Mouse (Mus musculus) spleen, adult 2 months (tissue): ENCODE measurements around the gene Ccdc114. TPM values are rescaled to one million over a fixed set of nuclear protein-coding genes. Genes with fewer than 3 reads are reported as not detected.
"Not testable (repeated sequence)": the region's sequence is repeated elsewhere in the genome, so short reads cannot be mapped to it uniquely, and the experiment has no call there.

ENCODE experiments used
- DNase-seq, 2 experiments: peaks; one replicate each; pipeline versions ENCODE4 v3.0.0 to v3.0.0-alpha.2; 2012 to 2021; ENCODE audit warnings: low spot score in 2 of 2, low read depth in 1 of 2
- H3K27ac ChIP-seq: fragments of 200-500 bp; 2 replicates; pipeline ENCODE4 v1.5.1; 2012; ENCODE audit warnings: low read length, inconsistent platforms; ENCODE audit not compliant: insufficient read depth
- H3K27me3 ChIP-seq: fragments of 200-500 bp; 2 replicates; pipeline ENCODE4 v1.6.1; 2012; ENCODE audit warnings: mild to moderate bottlenecking, moderate library complexity, low read length, inconsistent platforms; ENCODE audit not compliant: control insufficient read depth, insufficient read depth
- H3K36me3 ChIP-seq: fragments of 200-500 bp; 2 replicates; pipeline ENCODE4 v1.6.1; 2012; ENCODE audit warnings: mild to moderate bottlenecking, low read length, inconsistent platforms; ENCODE audit not compliant: control insufficient read depth, insufficient read depth
- H3K4me1 ChIP-seq: fragments of 200-500 bp; 2 replicates; pipeline ENCODE4 v1.6.1; 2011; ENCODE audit warnings: inconsistent platforms; ENCODE audit not compliant: control insufficient read depth, insufficient read depth, insufficient read length
- H3K4me3 ChIP-seq: fragments of 200-500 bp; 2 replicates; pipeline ENCODE4 v1.5.1; 2011; ENCODE audit warnings: mild to moderate bottlenecking, inconsistent platforms; ENCODE audit not compliant: insufficient read depth, insufficient read length; ENCODE audit errors: extremely low read depth
- CTCF ChIP-seq: fragments of 200-500 bp; IDR thresholded peaks from 2 replicates; pipeline ENCODE4 v1.5.1; 2011; ENCODE audit warnings: mild to moderate bottlenecking, inconsistent platforms; ENCODE audit not compliant: insufficient read depth, insufficient read length, insufficient replicate concordance; ENCODE audit errors: extremely low read depth
- POLR2A ChIP-seq: fragments of 200-500 bp; IDR thresholded peaks from 2 replicates; pipeline ENCODE4 v1.6.1; 2011; ENCODE audit warnings: low read depth, low read length, inconsistent platforms
- WGBS: fragments of 180-500 bp; shearing (Covaris S2); methylation state at CpG from one replicate; pipeline ENCODE4 v1.1.7; 2018; 5-methylcytosine and 5-hydroxymethylcytosine counted together
- polyA plus RNA-seq: library from polyadenylated mRNA; depleted of rRNA; stranded (reverse); fragments of >200 nt; gene quantifications from 2 replicates; pipeline ENCODE4 v1.2.3, GENCODE M21; 2012; rRNA removed

Gene Ccdc114
- polyA plus RNA-seq: 1.7 TPM in 2 replicates

DNA sequence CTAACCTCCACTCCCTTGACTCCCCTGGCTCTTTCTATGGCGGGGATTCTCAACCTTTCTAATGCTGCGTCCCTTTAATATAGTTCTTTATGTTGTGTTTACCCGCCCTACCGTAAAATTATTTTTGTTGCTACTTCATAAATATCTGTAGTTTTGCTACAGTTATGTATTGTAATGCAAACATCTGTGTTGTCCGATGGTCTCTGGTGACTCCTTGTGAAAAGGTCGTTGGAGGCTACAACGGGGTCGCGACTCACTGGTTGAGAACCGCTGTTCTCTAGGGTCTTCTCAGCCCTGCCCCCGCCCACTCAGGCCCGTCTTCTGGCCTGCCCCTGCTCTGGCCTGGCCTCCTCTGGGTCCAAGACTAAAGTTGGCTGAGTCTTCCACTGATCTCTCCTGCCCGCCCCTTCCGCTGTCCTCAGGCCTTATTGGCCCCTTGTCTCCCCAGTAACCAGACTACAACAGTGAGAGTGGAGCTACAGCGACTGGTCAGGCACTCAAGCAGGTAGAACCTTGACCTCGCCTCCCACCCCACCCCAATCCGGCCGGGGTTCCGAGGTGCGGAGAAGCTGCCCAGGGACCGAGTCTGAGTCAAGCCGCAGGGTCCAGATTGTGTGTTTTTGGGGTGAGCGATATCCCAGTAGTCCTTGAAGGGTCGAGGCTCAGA lies at the start of gene Ccdc114:
Gene Ccdc114 (plus strand): TSS at position 311 of the 667 bp plus-strand sequence.
- Histone ChIP-seq H3K4me1 (peaks cover 28% of the 10 kb centered on the region), H3K27ac (peak within 1 kb of the TSS; percentile 98), H3K27me3 (no peaks in the 10 kb centered on the region), H3K36me3 (peaks cover 3% of the 10 kb centered on the region), H3K4me3 (peak within 1 kb of the TSS; percentile 65)
- TF ChIP-seq POLR2A (peak; percentile 39), CTCF (no peak)
- WGBS: 7% methylated on average over 24 of the region's 24 CpGs
- DNase-seq: peak; percentile 41 to 60

- H3K36me3 ChIP-seq: peaks cover 33% of the 10 kb centered on the region
- no peaks in the 10 kb centered on the region for H3K27me3 ChIP-seq
- H3K27ac ChIP-seq: no peak overlapping the region
- H3K4me1 ChIP-seq: peaks cover 4% of the 10 kb centered on the region; the same call in 1 of the 2 replicates
- WGBS: 66% methylated on average over 7 of the region's 7 CpGs
- DNase-seq: no peak
- H3K4me3 ChIP-seq: no peak overlapping the region
- TF ChIP-seq POLR2A (no peak), CTCF (no peak)
Measured at GRCm38 (mm10) chr7:45876895-45877294, 47.0 kb upstream of the Ccdc114 start.

DNA sequence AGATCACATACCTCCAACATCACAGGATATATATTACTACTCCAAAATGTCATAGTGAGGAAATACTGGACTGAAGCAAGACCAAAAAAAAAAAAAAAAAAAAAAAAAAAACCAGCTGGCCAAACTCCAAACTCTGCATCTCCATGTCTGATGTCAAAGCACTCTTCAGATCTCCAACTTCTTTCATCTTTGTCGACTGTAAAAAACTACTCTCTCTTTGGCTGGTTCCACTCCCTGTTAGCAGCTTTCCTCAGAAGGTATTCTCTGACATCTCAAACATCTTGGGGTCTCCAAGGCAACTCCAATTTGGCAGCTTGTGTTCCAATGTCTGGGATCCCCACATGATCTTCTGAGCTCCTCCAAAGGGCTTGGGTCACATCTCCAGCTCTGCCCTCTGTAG lies 45.6 kb upstream of the Ccdc114 start, which contains the start of gene Grin2d:
Gene Grin2d (minus strand): TSS at position 101 of the 400 bp plus-strand sequence.
- not testable (repeated sequence) for H3K4me3 ChIP-seq, H3K27me3 ChIP-seq, DNase-seq, H3K27ac ChIP-seq, H3K4me1 ChIP-seq
- 75% methylated on average over 1 of the region's 1 CpGs for WGBS
- peaks cover 45% of the 10 kb centered on the region for H3K36me3 ChIP-seq

- Histone ChIP-seq H3K27ac (no peak overlapping the region), H3K4me1 (no peaks in the 10 kb centered on the region), H3K4me3 (no peak overlapping the region), H3K36me3 (peaks cover 45% of the 10 kb centered on the region), H3K27me3 (no peaks in the 10 kb centered on the region)
- no peak for DNase-seq
- WGBS: 96% methylated on average over 4 of the region's 4 CpGs
- TF ChIP-seq CTCF (no peak), POLR2A (no peak)
Measured at GRCm38 (mm10) chr7:45880531-45880930, 43.3 kb upstream of the Ccdc114 start.

DNA sequence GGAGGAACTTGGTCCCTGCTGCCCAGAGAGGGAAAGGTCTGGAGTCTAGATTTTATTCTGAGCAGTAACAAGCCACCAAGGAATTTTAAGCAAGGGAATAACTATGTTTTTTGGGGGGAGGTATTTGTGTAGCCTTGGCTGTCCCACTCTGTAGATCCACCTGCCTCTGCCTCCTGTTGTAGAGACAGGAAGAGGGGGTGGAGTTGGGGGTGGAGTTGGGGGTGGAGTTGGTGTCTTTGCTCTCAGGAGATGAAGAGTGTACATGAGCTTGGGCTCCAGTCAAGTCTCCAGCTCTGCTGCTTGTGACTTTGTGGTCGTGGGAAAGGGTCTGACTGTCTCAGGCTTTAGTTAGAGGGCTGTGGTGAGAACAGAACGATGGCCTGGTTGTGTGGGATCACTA lies 42.9 kb upstream of the Ccdc114 start:
- Histone ChIP-seq H3K27me3 (no peaks in the 10 kb centered on the region), H3K27ac (no peak overlapping the region), H3K4me3 (no peak overlapping the region), H3K36me3 (peaks cover 42% of the 10 kb centered on the region), H3K4me1 (no peaks in the 10 kb centered on the region)
- no peak for DNase-seq
- 92% methylated on average over 2 of the region's 2 CpGs for WGBS
- TF ChIP-seq CTCF (no peak), POLR2A (no peak)

- DNase-seq: no peak
- no peak for TF ChIP-seq CTCF
- no peak for TF ChIP-seq POLR2A
- Histone ChIP-seq H3K27me3 (no peaks in the 10 kb centered on the region), H3K4me1 (no peaks in the 10 kb centered on the region), H3K4me3 (no peak overlapping the region), H3K36me3 (peaks cover 18% of the 10 kb centered on the region), H3K27ac (no peak overlapping the region)
- 15% methylated on average over 3 of the region's 3 CpGs for WGBS
Measured at GRCm38 (mm10) chr7:45887246-45887645, 36.6 kb upstream of the Ccdc114 start.

GRCm38 (mm10) chr7:45892651-45893050 lies 31.2 kb upstream of the Ccdc114 start:
- H3K36me3 ChIP-seq: no peaks in the 10 kb centered on the region
- H3K27me3 ChIP-seq: no peaks in the 10 kb centered on the region
- 60% methylated on average over 2 of the region's 2 CpGs for WGBS
- no peak overlapping the region for H3K4me3 ChIP-seq
- H3K27ac ChIP-seq: no peak overlapping the region
- peaks cover 3% of the 10 kb centered on the region; the same call in 1 of the 2 replicates for H3K4me1 ChIP-seq
- TF ChIP-seq CTCF (no peak), POLR2A (no peak)
- DNase-seq: no peak
